Mouse (Mus musculus) kidney, postnatal 0 days (tissue): ENCODE results near the gene Smad3. TPM values are rescaled to one million over a fixed set of nuclear protein-coding genes. Genes with fewer than 3 reads are reported as not detected.

Experiments
- ATAC-seq: fragments of 200-750 bp; cut with Nextera tagmentation; replicated peaks from 2 replicates; pipeline ENCODE4 v1.8.0; 2017; ENCODE audit warnings: low read depth, moderate number of reproducible peaks, moderate TSS enrichment, moderate library complexity; ENCODE audit not compliant: low FRiP score
- DNase-seq: peaks from one replicate; pipeline ENCODE4 v3.0.0-alpha.2; 2016; ENCODE audit warnings: low spot score
- H3K27ac ChIP-seq: fragments of 300-500 bp; sonication (generic); 2 replicates; pipeline ENCODE4 v1.5.1; 2014; ENCODE audit warnings: mild to moderate bottlenecking
- H3K27me3 ChIP-seq: fragments of 300-500 bp; sonication (generic); 2 replicates; pipeline ENCODE4 v1.6.1; 2014; ENCODE audit warnings: low read length, mixed read lengths; ENCODE audit not compliant: insufficient read depth
- H3K36me3 ChIP-seq: fragments of 300-500 bp; sonication (generic); 2 replicates; pipeline ENCODE4 v1.6.1; 2014; ENCODE audit warnings: low read length, mixed read lengths; ENCODE audit not compliant: insufficient read depth
- H3K4me1 ChIP-seq: fragments of 300-500 bp; sonication (generic); replicated peaks from 2 replicates; pipeline ENCODE4 v1.6.1; 2014; ENCODE audit warnings: antibody characterized with exemption, low read length, mixed read lengths; ENCODE audit not compliant: insufficient read depth
- H3K4me2 ChIP-seq: fragments of 300-500 bp; sonication (generic); 2 replicates; pipeline ENCODE4 v1.6.1; 2014; ENCODE audit warnings: mild to moderate bottlenecking, low read length, moderate library complexity, mixed read lengths
- H3K4me3 ChIP-seq: fragments of 300-500 bp; sonication (generic); replicated peaks from 2 replicates; pipeline ENCODE4 v1.5.1; 2014; ENCODE audit warnings: low read depth, low read length
- H3K9ac ChIP-seq: fragments of 300-500 bp; sonication (generic); 2 replicates; pipeline ENCODE4 v1.6.1; 2014; ENCODE audit warnings: low read depth, low read length
- H3K9me3 ChIP-seq: fragments of 300-500 bp; sonication (generic); replicated peaks from 2 replicates; pipeline ENCODE4 v1.6.1; 2016; ENCODE audit warnings: low read length, inconsistent platforms, mixed read lengths
- CTCF ChIP-seq: IDR thresholded peaks from 2 replicates; pipeline ENCODE4 v1.5.1; 2016; ENCODE audit warnings: antibody characterized with exemption, low read depth, mild to moderate bottlenecking, moderate library complexity
- WGBS: fragments of 180-500 bp; shearing (Covaris S2); extraction: QIAGEN DNeasy Blood & Tissue Kit; methylation state at CpG from one replicate; pipeline ENCODE4 v1.1.7; 2014; 5-methylcytosine and 5-hydroxymethylcytosine counted together
- polyA plus RNA-seq: library from polyadenylated mRNA; unstranded; fragments of >200 nt; fragmentation: Nextera tagmentation; extraction: Ambion mirVana; gene quantifications from 2 replicates; pipeline ENCODE4 v1.2.1, GENCODE M21; 2015

Gene Smad3
- polyA plus RNA-seq, 1 experiment from 2014 or later: 20.0 TPM

- H3K4me2 ChIP-seq: no peak overlapping the region
- H3K9ac ChIP-seq: peak overlapping the region; percentile 10; the same call in 1 of the 2 replicates
- no peaks in the 10 kb centered on the region for H3K36me3 ChIP-seq
- H3K9me3 ChIP-seq: no peaks in the 10 kb centered on the region
- H3K27me3 ChIP-seq: no peaks in the 10 kb centered on the region
- no peak for TF ChIP-seq CTCF
- WGBS: 26% methylated on average over 17 of the region's 17 CpGs
- H3K4me3 ChIP-seq: no peak overlapping the region
- H3K4me1 ChIP-seq: peaks cover 13% of the 10 kb centered on the region
- DNase-seq (peak; percentile 69), ATAC-seq (0 out of 2 replicates have a peak, but pooled peaks have one; percentile 6)
- H3K27ac ChIP-seq: peak overlapping the region; percentile 51
These were observed 22.4 kb upstream of the Smad3 start for GRCm38 (mm10) chr9:63779950-63780887.

DNA sequence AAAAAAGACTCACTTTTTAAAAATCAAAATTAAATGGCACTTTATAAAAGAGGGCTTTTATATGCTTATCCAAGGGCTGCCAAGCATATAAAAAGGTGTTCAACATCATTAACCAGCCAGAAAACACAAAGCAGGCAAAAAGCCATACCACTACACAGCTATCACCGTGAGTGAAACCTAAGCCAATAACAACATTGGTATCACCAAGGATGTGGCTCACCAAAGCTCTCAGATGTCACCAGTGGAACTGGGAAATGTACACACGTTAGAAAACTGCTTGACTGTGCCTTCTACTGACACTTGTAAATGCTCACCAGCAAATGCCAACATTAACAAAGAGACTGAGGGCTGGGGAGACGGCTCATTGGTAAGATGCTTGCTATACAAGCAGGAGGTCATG, 18.9 kb upstream of the Smad3 start:
- Histone ChIP-seq H3K4me1 (peaks cover 19% of the 10 kb centered on the region), H3K4me2 (no peak overlapping the region), H3K9me3 (no peaks in the 10 kb centered on the region), H3K9ac (no peak overlapping the region), H3K36me3 (no peaks in the 10 kb centered on the region), H3K27me3 (no peaks in the 10 kb centered on the region), H3K4me3 (no peak overlapping the region), H3K27ac (no peak overlapping the region)
- DNase-seq (peak; percentile 62), ATAC-seq (no peak)
- no peak for TF ChIP-seq CTCF
- 31% methylated on average over 3 of the region's 3 CpGs for WGBS

DNA sequence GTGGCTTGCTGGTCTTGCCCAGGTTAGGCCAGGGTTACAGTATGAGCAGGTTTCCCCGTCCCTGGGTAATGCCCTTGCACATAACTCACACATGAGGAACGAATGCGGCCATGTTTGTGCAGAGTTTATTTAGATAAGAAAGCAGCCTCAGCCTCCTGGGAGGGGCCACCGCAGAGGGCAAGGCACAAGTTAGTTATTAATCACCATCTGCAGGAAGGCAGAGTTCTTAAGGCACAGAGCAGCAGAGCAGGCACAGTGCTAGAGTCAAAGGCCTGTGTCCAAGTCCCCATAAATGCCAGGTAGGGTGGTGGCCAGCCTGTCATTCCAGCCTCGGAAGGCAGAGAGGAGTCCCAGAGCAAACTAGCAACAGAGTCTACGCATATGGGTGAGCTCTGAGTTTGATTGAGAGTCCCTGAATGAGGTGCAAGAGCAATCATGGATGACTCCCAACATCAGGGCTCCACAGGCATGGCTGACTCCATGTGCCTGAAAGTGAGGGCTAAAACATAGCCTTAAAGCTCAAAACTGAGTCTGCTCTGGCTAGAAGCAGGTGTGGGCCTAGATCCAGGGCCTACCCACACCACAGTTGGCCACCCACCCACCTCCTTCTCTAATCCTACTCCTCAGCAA, 17.2 kb upstream of the Smad3 start:
- peak overlapping the region; percentile 81 for H3K27ac ChIP-seq
- 37% methylated on average over 6 of the region's 6 CpGs for WGBS
- H3K9ac ChIP-seq: no peak overlapping the region
- ATAC-seq (peak; percentile 71), DNase-seq (no peak)
- no peaks in the 10 kb centered on the region for H3K9me3 ChIP-seq
- H3K4me2 ChIP-seq: no peak overlapping the region
- TF ChIP-seq CTCF: no peak
- H3K27me3 ChIP-seq: no peaks in the 10 kb centered on the region
- no peaks in the 10 kb centered on the region for H3K36me3 ChIP-seq
- peaks cover 12% of the 10 kb centered on the region for H3K4me1 ChIP-seq
- H3K4me3 ChIP-seq: no peak overlapping the region

DNA sequence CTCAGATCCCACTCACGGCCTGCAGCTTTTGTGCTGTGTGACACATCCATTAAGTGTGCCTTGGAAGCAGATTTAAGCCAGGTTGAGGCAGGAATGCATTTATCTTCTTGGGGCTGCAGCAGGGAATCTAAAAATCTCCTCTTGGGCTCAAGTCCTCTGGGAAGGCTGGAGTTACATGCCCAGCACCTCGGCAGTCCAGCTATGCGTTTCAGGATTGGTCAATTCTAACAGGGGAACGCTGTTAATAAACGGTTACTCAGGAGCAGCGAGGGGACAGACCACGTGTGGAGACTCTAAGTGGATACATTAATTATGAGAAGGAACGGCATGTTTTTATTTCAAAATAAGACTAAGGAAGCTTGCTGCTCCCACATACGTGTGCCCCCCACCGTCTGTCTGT, 14.7 kb upstream of the Smad3 start:
- no peaks in the 10 kb centered on the region for H3K9me3 ChIP-seq
- H3K36me3 ChIP-seq: no peaks in the 10 kb centered on the region
- WGBS: 26% methylated on average over 10 of the region's 10 CpGs
- TF ChIP-seq CTCF: no peak
- H3K27me3 ChIP-seq: no peaks in the 10 kb centered on the region
- no peak overlapping the region for H3K4me2 ChIP-seq
- no peak overlapping the region for H3K27ac ChIP-seq
- no peak overlapping the region for H3K4me3 ChIP-seq
- H3K4me1 ChIP-seq: peaks cover 9% of the 10 kb centered on the region; the same call in 1 of the 2 replicates
- DNase-seq: no peak
- no peak for ATAC-seq
- no peak overlapping the region for H3K9ac ChIP-seq

GRCm38 (mm10) chr9:63771676-63772075, 13.9 kb upstream of the Smad3 start:
- Histone ChIP-seq H3K9ac (no peak overlapping the region), H3K27ac (no peak overlapping the region), H3K9me3 (no peaks in the 10 kb centered on the region), H3K4me2 (no peak overlapping the region), H3K27me3 (no peaks in the 10 kb centered on the region), H3K4me1 (peaks cover 9% of the 10 kb centered on the region; the same call in 1 of the 2 replicates), H3K36me3 (no peaks in the 10 kb centered on the region), H3K4me3 (no peak overlapping the region)
- DNase-seq: no peak
- 41% methylated on average over 5 of the region's 5 CpGs for WGBS
- ATAC-seq: no peak
- TF ChIP-seq CTCF: no peak

DNA sequence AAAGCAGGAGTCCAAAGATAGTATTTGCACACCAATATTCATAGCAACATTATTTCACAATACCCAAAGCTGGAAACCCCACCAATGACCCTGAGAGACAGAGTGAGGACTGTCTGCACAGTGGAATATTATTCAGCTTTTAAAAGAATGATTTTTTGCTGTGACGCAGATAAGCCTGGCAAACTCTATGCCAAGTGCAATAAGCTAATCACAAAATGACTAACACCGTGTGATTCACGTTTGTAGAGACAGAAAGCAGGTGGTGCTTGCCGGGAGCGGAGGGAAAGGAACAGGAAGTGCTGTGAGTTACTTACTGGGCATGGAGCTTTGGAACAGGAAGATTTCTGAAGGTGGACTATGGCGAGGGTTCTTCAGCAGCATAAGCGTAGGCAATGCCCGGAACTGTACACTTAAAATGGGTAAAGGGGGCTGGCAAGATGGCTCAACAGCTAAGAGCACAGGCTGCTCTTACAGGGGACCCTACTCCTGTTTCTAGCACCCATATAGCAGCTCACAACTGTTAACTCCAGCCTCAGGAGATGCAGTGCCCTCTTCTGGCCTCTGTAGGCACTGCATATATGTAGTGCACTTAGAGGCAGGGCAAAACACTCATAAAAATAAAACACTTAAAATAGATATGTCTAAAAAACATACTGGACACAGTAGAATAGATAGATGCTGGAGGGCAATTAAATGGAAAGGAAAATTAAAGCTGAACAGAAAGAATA, 3.7 kb upstream of the Smad3 start:
- ATAC-seq (no peak), DNase-seq (no peak)
- H3K4me2 ChIP-seq: no peak overlapping the region
- H3K9me3 ChIP-seq: no peaks in the 10 kb centered on the region
- no peaks in the 10 kb centered on the region for H3K36me3 ChIP-seq
- peaks cover 11% of the 10 kb centered on the region for H3K4me1 ChIP-seq
- TF ChIP-seq CTCF: peak; percentile 50
- 94% methylated on average over 8 of the region's 8 CpGs for WGBS
- no peak overlapping the region for H3K9ac ChIP-seq
- H3K27me3 ChIP-seq: no peaks in the 10 kb centered on the region
- H3K27ac ChIP-seq: no peak overlapping the region
- H3K4me3 ChIP-seq: no peak overlapping the region
